Mouse (Mus musculus): ENCODE data around the gene Ttll2.
"Not testable (repeated sequence)": the region's sequence is repeated elsewhere in the genome, so short reads cannot be mapped to it uniquely, and the experiment has no call there.

The Ttll2 gene

DNA sequence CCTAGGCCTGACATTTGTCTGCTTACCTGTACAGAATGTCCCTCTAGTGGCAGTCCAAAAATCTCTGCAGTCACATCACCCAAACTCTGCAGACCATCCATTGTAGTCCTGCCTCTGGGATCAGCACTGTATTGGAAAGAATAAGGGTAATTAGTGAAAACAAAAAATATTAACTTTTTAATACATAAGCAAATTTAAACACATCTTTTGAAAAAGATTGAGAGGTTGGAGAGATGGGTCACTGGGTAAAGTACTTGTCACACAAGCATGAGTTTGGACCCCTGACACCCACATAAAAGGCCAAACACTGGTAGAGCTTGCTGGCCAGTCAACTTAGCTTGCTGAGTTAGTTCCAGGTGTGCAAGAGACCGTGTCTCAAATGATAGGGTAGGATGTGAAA lies at the start of gene Ttll2:
TSS of gene Ttll2 (minus strand) at position 101 of the 400 bp plus-strand sequence.
- DNase-seq = not testable (repeated sequence)

DNA sequence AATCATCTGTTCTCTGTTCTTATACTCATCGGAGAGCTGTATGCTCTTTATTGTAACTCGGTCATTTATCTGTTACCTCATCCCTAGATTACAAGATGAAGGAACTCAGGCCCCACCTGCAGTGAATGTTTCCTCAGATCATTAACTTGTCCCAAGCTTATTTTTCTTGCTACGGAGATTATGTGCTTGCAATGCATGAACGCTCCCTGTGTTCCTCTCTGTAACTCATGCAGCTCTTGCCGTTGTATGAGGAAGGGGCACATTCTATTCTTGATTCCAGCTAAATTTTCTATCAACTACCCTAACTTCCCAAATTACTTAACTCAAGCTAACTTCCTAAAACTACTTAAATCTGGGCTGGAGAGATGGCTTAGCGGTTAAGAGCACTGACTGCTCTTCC lies 47.3 kb upstream of the Ttll2 start:
- not testable (repeated sequence) for DNase-seq

DNA sequence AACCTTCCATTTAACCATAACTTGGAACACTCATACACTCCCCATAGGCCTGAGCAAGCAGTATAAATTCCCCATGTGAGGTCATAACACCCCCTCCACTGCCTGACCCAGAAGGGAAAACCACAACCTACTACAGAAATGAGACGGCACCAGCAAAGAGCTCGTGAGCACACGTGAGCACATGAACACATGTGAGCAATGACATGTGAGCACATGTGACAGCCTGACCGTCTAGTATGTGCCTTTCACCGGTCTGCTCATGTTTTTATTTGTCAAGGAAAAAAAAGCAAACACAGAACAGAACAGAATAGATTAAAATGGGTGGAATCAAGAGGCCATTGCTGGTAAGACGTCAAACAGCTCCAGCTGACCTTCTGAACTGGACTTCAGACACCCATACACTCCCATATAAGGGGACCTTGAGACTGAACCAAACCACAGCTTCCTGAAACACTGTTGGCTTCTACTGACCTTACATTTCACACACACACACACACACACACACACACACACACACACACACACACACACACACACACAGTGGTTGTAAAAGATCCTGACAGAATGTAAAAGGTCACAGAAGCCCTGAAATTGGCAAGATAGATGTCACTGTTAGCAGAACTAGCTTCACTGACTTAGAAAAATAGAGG lies 45.8 kb upstream of the Ttll2 start:
- DNase-seq = not testable (repeated sequence)

DNA sequence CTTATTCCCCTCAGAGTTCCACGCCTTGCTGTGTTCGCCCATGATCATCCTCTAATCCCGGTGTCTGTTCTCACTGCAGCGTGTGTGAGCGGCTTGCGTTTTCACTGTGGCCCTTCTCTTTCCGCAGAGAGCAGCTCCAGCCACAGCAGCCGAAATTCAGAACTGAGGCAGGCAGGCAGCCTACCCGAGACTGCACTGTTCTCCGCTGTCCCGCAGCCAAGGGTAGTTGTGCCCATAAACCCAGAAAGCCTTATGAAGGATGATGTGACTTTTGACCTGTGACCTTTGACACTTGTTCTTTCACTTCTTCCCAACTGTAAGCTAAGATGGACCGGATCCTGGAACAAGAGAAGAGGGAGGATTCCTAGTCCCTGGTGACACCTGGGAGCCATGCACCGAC lies 44.6 kb upstream of the Ttll2 start:
- DNase-seq = not testable (repeated sequence)

DNA sequence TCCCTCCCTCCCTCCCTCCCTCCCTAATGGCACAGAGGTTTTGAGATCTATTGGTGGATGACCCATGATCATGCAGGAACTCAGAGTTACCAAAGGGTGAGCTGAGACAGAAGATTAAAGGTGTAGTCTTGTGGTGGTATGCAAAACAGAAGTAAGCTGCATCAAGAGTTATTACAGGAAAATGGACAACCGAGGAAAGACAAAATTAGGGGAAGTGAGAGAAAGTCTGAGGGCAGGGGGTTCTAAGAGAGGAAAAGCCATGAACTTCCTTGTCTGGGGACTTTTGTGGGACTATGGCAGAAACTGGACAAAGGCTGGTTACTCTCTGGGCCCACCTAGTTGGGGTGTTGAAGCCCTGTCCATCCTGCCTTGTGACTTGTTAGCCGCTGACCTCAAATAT lies 43.8 kb upstream of the Ttll2 start:
- DNase-seq = not testable (repeated sequence)

DNA sequence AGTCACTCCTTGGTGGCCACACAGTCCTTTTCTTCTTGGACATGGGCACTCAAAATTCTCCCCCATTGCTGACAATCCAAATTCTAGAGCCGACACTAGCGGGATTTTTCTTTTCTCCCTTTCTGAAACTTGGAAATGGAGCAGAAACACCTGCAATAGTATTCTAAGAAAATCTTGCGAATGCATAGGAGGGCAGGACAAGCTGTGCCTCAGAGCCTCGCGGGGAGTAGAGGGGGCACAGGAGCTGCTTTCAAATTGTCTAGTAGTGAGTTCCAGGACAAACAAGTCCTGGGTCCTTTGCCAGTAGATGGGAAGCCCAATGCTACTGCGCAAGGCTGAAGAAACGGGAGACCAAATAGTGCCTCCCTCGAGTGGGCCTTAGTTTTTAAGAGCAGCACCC lies 43.2 kb upstream of the Ttll2 start:
- DNase-seq = not testable (repeated sequence)

DNA sequence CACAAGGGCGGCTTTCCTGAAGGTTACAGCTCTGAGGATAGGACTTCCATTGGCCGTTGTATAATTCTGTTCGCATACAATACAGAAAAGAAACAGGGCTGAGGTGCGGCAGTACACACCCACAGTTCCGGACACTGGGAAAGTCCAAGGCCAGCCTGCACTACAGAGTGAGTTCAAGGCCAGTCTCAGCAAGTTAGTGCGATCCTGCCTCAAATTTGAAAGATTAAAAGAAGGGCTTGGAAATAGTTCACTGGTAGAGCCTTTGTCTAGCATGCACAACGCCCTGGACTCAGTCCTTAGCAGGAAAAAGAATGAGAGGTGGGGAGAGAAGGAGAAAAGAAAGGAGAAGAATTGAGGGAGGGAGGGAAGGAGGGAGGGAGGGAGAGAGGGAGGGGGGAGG lies 42.6 kb upstream of the Ttll2 start:
- not testable (repeated sequence) for DNase-seq

DNA sequence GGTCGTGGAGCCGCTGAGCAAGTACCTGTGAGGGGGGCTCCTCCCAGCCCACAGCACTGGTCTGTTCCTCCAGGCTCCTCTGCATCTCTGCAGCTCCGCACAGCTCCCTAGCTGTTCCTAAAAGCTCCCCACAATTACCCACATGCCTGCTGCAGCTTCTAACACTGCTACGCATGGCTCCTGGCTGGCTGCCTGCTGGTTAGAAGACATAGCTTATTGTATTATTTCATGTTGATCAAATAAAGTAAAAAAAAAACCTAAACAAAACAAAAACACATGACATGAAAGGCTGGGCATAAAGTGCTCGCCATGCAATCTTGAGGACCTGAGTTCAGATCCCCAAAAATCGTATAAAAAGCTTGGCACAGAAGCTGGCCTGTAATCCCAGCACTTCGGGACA lies 37.4 kb upstream of the Ttll2 start:
- not testable (repeated sequence) for DNase-seq

DNA sequence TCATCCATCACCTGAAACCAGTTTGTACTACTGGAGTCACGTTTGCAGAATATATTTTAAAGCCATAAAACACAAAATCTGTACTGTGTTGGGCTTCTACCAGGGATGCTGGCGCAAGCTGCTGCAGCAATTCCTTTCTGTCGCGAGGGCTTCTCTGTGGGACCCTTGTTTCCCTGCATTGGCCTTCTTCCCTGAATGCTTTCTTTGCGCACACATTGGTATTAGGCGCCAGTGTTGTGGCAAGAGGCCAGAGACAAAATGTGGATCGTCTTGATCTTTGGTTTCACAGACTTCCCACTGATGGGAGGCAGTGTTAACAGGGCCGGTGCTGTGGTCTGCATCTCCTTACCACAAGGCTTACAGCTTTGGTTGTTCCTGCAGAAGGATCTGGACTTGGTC lies 36.5 kb upstream of the Ttll2 start:
- not testable (repeated sequence) for DNase-seq

DNA sequence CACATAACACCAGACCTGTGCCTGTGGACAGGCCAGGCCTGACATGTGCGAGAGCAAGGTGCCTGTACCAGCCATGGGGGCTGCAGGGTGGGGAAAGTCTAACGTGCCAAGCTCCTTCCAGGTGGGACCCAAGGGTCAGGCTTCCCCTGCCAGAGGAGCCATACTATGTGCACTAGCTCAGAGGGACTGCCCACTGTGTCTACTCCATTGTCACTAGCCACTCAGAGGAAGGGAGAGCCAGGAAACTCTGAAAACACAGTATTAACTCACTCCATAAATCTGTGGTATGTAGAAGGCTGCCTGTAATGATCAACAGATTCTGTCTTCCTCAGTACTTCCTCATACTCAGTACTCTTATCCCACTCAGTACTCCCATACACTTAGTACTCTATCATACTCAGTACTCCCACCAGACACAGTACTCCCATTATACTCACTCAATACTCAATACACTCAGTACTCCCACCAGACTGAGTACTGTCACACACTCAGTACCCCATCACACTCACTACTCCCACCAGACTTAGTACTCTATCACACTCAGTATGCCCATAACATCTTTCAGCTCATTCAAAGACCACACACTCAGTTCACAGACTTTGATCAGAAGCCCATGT lies 36.0 kb upstream of the Ttll2 start:
- not testable (repeated sequence) for DNase-seq

DNA sequence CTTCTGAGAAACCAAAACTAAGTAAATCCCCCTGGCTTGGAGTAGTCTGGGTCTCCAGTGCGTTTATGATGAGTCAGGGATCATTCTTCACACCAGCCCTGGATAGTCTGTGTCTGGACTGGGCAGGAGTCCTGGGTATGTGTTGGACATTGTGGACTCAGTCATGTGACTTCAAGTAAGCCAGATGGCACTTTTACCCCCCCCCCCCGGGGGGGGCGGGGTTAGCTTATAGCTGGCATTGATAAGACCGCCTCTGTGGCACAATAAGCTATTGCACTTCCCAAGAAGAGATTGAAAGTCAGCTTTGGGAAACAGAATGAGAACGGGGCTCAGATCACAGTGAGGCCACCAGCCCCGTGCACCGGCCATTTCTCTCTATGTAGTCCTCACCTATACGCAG lies 33.5 kb upstream of the Ttll2 start:
- not testable (repeated sequence) for DNase-seq

DNA sequence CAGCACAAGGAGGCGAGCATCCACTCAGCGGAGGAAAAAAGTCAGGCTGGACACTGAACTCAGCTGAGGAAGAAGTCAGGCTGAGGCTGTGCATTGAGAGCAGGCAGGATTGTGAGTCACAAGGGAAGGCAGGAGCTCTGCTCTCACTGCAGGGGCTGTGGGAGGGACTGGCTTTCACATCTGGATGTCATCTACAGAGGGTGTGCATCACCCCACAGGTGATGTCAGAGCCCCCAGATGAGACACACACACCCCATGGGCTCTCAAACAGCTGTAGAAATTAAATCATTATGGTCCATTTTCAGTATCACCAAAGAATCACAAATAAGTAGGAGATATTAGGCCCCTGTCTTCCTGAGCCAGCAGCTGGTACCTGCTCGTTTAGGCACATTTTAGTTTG lies 32.9 kb upstream of the Ttll2 start, which contains the start of gene Unc93a2:
TSS of gene Unc93a2 (minus strand) at position 101 of the 400 bp plus-strand sequence.
- DNase-seq = not testable (repeated sequence)

DNA sequence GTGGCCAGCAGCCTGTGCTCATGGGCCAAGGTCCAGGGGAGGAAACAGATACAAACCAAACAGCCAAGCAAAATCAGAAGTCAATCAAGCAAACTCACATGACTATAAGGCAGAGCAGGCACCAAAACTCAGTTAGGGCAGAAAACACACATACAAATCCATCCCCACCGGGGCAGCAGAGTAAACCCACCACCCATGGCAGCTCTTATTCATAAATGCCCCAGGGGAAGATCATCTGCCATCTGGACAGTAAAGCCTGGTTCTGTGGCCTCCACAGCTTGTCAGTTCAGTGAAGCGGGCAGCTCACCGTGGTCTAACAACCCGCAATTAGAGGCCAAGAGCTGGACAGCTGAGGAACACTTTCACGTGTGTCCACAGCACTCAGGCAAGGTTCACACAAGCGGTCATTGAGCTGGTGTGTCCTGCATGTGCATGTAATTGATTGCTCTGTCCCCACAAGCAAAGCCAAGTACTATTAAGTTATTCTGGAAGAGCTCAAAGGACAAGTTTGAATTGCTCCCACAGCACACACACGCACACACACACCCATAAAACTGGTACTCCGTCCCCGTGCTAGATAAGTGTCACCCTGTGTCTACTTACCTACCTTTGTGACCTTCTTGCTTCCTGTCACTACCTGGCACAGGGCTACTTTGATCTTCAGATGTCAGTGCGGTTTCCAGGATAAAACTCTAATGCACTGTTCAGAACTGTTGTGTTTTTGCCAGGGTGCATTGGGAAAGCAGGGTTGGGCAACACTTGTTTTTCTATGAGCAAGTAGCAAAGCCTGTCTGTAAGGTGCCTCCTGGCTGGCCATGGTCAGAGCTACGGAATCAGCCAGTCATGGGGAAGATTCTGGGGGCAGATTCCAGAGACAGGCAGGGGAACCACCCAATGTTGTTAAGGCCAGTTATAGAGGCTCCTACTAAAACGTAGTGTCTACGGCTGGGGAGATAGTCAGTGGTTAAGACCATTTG lies 31.0 kb upstream of the Ttll2 start:
- not testable (repeated sequence) for DNase-seq

DNA sequence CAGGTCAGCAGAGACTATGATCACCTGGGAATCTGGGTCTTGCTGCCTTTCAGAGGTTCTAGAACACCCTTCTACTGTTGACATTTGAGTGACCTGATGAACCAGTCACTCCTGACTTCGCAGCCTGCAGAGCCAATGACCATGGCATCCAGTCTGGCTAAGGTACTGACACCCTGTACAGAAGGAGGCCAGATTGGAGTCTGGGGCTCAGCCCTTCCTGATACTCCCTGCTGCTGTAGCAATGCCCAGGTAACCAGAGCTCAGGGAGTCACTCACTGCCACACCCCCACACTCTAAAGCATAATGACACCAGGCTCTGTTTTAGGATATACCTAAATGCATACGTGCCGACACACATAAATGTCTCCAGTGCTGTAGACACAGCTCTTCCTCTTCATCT lies 30.2 kb upstream of the Ttll2 start:
- DNase-seq = not testable (repeated sequence)

DNA sequence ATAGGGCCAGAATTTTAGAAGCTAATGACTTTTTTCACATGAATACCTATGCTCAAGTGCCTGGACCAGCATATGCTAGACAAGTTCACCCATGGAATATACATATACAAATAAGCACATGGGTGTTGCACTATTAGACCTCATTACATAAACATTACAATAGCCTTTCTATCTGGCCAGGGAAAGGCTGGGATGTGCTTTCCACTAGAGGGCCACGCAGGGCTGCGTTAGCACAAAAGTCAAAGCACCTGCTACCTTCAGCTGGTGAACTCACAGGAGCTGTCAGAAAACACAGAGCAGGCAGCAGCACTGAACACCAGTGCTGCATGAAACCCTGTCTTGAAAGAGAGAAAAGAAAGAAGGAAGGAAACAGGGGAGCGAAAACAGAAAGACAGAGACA lies 25.4 kb upstream of the Ttll2 start:
- not testable (repeated sequence) for DNase-seq

DNA sequence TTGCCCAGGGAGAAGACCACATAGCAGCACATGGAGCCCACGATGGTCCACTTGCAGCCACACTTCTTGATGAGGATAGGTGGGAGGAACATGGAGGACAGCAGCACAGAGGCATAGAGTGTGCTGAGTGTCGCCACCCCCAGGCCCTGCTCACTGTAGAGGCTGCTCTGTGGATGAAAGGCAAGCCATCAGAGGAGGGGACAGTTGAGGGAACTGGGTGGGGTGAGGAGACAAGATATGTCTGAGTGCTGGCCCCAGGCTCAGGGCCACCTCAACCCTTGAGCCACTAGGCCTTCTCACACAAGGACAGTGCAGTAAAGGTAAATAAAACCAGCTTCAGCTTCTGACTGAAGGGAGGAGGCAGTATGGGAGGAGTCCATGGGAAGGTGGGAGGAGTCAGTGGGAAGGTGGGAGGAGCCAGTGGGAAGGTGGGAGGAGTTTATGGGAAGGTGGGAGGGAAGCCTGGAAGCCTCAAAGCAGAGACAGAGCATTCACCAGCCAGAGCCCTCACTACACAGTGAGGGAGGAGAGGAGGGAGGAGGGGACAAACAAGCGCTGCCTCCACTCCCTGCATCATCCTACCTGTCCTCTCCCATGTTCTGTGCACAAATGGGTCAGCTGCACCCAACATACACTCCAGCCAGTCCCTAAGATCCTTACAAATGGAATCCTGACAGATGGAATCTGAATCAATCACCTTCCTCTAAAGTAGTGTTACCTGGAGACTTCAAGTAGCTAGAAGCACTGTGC lies 24.6 kb upstream of the Ttll2 start:
- DNase-seq = not testable (repeated sequence)

DNA sequence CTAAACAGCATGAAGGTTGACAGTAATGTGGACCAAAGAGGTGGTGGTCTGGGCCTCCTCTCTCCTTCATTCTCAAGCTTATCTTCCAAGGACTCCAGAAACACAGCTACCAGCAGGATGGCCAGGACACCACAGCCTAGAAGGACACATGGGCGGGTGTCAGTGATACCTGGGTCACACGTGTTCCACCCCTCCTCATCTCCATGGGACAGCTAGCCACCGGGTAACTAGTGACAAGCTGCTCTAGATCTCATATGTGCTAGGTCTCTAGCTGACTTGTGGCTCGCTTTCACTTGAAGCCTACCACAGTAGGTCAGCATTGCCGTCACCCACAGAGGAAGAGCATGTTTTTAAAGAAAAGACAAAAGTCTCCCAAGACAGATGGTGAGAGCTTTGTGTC lies 19.4 kb upstream of the Ttll2 start, which contains the start of gene Gm49630:
TSS of gene Gm49630 (minus strand) at position 101 of the 400 bp plus-strand sequence.
- DNase-seq = not testable (repeated sequence)

DNA sequence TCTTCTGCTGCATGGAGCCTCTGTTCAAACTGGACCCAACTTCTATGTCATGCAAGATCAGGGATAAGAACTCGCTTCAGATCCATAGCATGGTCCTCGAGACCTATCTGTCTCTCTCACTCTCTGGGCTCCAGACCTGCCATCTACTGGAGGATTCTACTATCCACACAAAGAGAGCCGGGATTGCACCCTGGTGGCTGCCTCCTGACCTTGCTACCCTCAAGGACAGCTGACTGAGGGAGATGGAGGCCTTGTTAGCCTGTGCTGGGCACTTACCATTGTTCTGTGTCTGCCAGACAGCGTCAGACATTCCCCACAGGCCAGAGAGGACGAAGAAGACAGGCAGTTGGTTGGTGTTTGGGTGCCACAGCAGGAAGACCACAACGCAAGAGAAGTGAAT lies 16.9 kb upstream of the Ttll2 start:
- DNase-seq = not testable (repeated sequence)

DNA sequence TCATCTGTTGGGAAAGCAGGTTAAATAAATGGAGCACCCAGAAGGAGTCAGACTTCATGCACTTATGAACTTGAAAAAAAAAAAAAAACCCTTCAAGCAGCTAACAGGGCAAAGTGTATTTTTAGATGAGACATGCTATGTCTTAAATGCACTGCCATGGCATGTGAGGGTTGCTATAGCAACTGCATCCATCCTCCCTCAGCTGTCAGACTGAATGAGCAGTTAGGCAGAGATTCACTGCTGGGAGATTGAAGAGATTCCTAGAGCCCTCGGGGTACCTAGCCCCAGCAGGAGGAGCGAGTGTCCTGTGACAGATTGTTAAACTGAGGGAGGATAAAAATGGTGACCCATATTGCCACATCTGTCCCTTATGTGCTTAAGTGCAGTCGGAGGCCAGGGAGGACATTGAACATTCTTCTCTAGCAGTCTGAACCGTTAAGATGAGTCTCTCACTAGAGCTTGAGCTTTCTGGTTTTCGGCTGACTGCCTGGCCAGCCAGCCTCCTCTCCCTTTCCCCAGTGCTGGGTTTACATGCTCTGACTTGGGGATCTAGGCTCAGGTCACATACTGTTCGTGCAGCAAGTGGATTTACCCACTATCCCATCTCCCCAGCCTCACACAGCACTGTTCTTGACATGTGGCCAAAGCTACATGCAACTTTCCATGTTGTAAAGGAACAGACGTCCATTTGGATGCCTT lies 14.3 kb upstream of the Ttll2 start:
- DNase-seq = not testable (repeated sequence)

DNA sequence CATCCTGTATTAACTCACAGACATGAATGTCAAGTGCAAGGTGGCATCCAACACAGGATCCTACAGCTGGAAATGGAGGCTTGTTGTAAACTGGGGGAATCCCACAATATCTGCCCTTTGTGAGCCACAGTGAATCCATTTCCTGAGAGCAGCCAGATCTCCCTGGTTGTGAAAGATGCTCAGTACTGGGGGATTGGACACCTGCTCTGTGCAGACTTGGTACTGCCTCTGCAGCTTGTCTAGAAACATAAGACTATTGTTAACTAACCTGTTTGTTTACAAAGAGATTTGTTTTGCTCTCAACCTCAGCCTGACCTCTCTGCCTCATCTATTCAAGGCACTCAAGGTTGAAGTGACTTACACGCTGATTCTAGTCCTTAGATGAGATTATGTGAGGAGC lies 13.8 kb upstream of the Ttll2 start:
- DNase-seq = not testable (repeated sequence)

DNA sequence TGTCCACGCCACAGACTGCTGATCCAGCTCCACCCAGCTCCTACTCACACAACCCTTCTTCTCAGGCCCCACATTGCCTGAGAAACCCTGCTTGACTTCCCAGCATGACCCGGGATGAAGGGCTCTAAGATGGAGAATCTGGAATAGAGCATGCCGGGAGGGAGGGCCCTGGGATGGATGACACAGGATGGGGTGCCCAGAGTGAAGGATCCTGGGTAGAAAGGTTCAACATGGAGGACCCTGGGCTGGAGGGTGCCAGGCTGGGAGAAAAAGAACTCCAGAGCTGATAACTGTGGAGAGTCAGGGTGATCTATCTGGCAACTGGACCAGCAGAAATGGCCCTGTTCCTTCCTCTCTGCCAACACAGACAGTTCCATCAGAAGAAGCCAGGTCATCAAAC lies 13.1 kb upstream of the Ttll2 start:
- not testable (repeated sequence) for DNase-seq
